Mouse (Mus musculus): ENCODE data around the gene Fgfr2. TPM values are rescaled to one million over a fixed set of nuclear protein-coding genes. Genes with fewer than 3 reads are reported as not detected.

Gene Fgfr2
- polyA plus RNA-seq, 1 experiment from 2014 or later: 92.5 TPM

DNA sequence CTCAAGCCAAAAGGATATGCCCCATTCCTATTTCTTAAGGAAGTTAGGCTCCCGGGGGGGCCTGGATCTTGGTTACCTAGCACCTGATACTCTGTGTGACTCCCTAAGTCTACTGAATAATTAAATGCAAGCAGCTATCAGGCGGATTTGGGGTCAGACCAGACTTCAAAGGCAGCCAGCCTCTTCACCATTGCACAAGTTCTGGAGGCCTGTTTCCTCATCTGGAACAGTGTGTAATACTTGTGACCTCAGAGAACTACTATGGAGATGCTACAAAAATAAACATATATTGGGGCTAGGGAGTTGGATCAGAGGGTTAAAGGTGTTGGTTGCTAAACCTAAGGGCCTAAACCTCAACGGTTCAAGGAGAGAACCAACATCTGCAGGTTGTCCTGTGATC is 2486.9 kb downstream of the Fgfr2 start:
- H3K36me3 ChIP-seq: no peaks in the 10 kb centered on the region
- H3K9me3 ChIP-seq: no peaks in the 10 kb centered on the region
- no peak overlapping the region for H3K27ac ChIP-seq
- 80% methylated on average over 3 of the region's 3 CpGs for WGBS
- no peak overlapping the region for H3K4me3 ChIP-seq
- DNase-seq (ENCODE audit: low spot score): no peak
- H3K4me1 ChIP-seq (replicated peaks): peaks cover 36% of the 10 kb centered on the region
- H3K27me3 ChIP-seq (ENCODE audit: insufficient read depth, poor library complexity, severe bottlenecking): no peaks in the 10 kb centered on the region; the same call in 1 of the 2 replicates

DNA sequence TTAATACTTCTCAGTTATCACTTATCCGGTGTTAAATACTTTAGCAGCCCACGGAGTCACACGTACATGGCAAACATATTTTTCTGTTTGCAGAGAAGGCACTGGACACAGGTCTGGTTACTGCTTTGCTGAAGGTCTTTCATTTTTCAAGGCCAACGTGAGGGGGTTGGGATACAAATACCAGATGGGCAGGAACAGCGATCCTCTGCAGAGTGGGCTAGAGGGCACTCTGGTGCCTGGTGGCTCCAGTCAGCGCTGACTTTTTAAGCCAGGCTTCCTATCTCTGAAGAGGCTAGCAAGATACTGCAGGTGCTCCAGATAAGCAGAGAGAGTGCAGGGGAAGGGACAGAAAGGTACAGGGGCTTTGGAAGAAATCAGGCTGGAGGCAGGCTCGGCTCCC is 2487.9 kb downstream of the Fgfr2 start:
- Histone ChIP-seq H3K9me3 (no peaks in the 10 kb centered on the region), H3K36me3 (no peaks in the 10 kb centered on the region), H3K27ac (no peak overlapping the region), H3K4me3 (no peak overlapping the region), H3K4me1 (replicated peaks) (peaks cover 38% of the 10 kb centered on the region), H3K27me3 (ENCODE audit: insufficient read depth, poor library complexity, severe bottlenecking) (no peaks in the 10 kb centered on the region; the same call in 1 of the 2 replicates)
- WGBS: 60% methylated on average over 7 of the region's 7 CpGs
- DNase-seq (ENCODE audit: low spot score): no peak

GRCm38 (mm10) chr7:130634259-130634871 is 2488.8 kb downstream of the Fgfr2 start:
- no peaks in the 10 kb centered on the region for H3K9me3 ChIP-seq
- DNase-seq (ENCODE audit: low spot score): no peak
- H3K4me1 ChIP-seq (replicated peaks): peaks cover 38% of the 10 kb centered on the region
- H3K4me3 ChIP-seq: no peak overlapping the region
- no peaks in the 10 kb centered on the region for H3K36me3 ChIP-seq
- WGBS: 92% methylated on average over 4 of the region's 4 CpGs
- H3K27me3 ChIP-seq (ENCODE audit: insufficient read depth, poor library complexity, severe bottlenecking): no peaks in the 10 kb centered on the region; the same call in 1 of the 2 replicates
- no peak overlapping the region for H3K27ac ChIP-seq

DNA sequence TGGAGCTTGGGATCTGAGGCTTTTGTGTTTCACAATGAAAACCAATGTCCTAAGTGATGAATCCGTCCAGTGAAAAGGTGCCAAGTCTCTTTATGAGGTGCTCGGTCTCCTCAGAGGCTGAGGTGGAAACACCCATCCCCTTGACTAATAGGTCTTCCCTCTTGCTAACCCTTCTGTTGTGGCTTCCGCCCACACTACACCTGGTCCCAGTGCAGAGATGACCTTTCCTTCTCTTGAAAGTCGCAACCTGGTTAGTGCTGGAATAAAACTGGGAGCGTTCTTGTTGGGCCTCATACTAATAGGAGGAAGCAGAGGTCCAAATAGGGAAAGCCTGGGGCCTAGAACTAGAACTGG is 2490.8 kb downstream of the Fgfr2 start:
- H3K4me1 ChIP-seq (replicated peaks): peaks cover 25% of the 10 kb centered on the region
- WGBS: 92% methylated on average over 5 of the region's 5 CpGs

DNA sequence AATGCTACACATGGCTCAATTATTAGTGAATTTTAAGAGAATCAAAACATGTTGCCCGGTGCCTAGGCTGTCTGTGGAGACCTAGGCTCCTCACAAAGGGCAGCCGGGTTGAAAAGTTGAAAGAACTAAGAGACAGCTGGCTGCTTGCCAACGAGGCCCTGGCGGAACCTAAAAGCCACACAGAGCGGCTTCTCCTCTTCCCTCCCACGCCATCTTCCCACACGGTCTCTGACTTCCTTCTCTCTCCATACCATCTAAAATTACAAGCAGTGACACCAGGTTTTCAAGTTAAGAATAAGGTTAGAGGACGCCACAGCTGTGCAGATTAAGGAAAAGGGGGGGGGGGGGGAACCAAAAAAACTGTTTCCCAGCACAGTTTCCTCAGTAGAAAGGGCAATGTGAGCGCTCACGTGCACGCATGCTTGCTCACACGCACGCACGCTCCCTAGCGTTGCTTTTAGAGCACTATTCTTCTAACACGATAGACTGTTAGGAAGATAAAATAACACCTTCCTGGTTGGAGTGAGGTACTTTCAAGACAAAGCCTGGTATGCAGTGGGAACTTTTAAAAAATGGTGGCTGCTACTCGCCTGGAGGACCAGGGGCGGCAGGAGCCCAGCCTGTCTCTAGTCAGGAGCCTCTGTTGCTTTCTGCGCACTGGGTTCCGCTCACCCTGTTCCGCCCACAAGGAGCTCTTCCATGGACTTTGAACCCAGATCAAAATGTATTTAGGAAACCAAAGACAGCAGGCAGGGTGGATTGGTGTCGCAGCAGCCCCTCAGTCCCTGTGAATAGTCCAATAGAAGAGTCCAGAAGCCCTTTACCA is 2491.4 kb downstream of the Fgfr2 start:
- DNase-seq (ENCODE audit: low spot score): no peak
- 76% methylated on average over 22 of the region's 22 CpGs for whole genome bisulfite sequencing
- H3K36me3 ChIP-seq: no peaks in the 10 kb centered on the region

More for the DNA sequence above, 2490.8 kb downstream of the Fgfr2 start:
- no peaks in the 10 kb centered on the region for H3K36me3 ChIP-seq
- H3K9me3 ChIP-seq: no peaks in the 10 kb centered on the region
- H3K4me3 ChIP-seq: no peak overlapping the region
- H3K27ac ChIP-seq: no peak overlapping the region
- no peak for DNase-seq (ENCODE audit: low spot score)
- no peaks in the 10 kb centered on the region for H3K27me3 ChIP-seq (ENCODE audit: insufficient read depth, poor library complexity, severe bottlenecking)

DNA sequence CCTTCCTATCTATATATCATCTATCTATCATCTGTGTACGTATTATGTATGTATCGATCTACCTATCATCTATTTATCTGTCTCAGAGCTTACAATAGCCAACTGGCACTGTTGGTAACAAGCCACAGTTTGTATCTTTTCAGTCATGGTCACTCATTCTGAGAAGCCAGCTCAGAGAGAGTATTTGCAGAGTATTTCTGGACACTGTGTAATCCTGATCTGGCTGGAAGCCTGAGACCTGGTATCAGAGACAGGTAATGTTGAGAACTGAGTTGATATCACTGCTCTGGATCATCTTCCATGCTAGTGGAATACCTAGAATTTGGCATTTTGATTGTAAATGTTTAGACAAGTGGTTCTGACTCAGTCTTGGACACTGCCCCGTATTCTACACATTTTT is 2492.2 kb downstream of the Fgfr2 start:
- H3K4me1 ChIP-seq (replicated peaks): peaks cover 25% of the 10 kb centered on the region
- H3K27ac ChIP-seq: peak overlapping the region; percentile 64; the same call in 1 of the 2 replicates
- WGBS: 91% methylated on average over 3 of the region's 3 CpGs
- H3K9me3 ChIP-seq: no peaks in the 10 kb centered on the region
- no peaks in the 10 kb centered on the region for H3K36me3 ChIP-seq
- DNase-seq (ENCODE audit: low spot score): no peak
- H3K27me3 ChIP-seq (ENCODE audit: insufficient read depth, poor library complexity, severe bottlenecking): 0 out of 2 replicates have a peak, but pooled peaks cover 6% of the 10 kb centered on the region
- H3K4me3 ChIP-seq: no peak overlapping the region

More for the DNA sequence above, 2491.4 kb downstream of the Fgfr2 start:
- Histone ChIP-seq H3K27me3 (ENCODE audit: insufficient read depth, poor library complexity, severe bottlenecking) (no peaks in the 10 kb centered on the region), H3K4me1 (replicated peaks) (peaks cover 25% of the 10 kb centered on the region), H3K9me3 (no peaks in the 10 kb centered on the region), H3K27ac (peak overlapping the region; percentile 64), H3K4me3 (no peak overlapping the region)

- WGBS: 87% methylated on average over 7 of the region's 7 CpGs
- H3K4me1 ChIP-seq (replicated peaks): peaks cover 18% of the 10 kb centered on the region
- no peaks in the 10 kb centered on the region for H3K36me3 ChIP-seq
- H3K27ac ChIP-seq: no peak overlapping the region
- no peak for DNase-seq (ENCODE audit: low spot score)
- H3K4me3 ChIP-seq: no peak overlapping the region
- no peaks in the 10 kb centered on the region for H3K9me3 ChIP-seq
- 0 out of 2 replicates have a peak, but pooled peaks cover 6% of the 10 kb centered on the region for H3K27me3 ChIP-seq (ENCODE audit: insufficient read depth, poor library complexity, severe bottlenecking)
Observed at GRCm38 (mm10) chr7:130629999-130630398, 2493.2 kb downstream of the Fgfr2 start.

DNA sequence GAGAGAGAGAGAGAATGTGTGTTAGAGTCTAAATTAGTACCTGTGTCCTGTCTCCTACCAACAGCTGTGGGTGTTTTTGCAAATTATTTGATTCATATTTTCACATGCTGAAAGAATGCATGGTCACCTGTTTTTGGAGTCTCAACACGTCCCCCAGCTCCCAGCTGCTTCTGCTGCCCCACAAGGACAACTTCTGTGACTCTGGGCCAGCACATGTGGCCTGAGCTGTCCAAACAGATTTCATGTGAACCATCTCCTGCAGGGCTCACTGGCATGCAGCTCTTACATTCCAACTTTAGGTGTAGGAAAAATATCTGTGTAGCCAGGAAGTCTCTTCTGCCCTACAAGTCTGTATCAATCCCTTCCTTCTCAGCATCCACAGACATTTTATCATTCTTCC is 2494.5 kb downstream of the Fgfr2 start:
- Histone ChIP-seq H3K4me1 (replicated peaks) (peaks cover 11% of the 10 kb centered on the region; the same call in 1 of the 2 replicates), H3K36me3 (no peaks in the 10 kb centered on the region), H3K27ac (no peak overlapping the region), H3K9me3 (no peaks in the 10 kb centered on the region), H3K4me3 (no peak overlapping the region), H3K27me3 (ENCODE audit: insufficient read depth, poor library complexity, severe bottlenecking) (0 out of 2 replicates have a peak, but pooled peaks cover 6% of the 10 kb centered on the region)
- WGBS: 58% methylated on average over 1 of the region's 1 CpGs
- DNase-seq (ENCODE audit: low spot score): no peak

GRCm38 (mm10) chr7:130625361-130625760 is 2497.8 kb downstream of the Fgfr2 start:
- peak overlapping the region; percentile 18; the same call in 1 of the 2 replicates for H3K27ac ChIP-seq
- 0 out of 2 replicates have a peak, but pooled peaks cover 6% of the 10 kb centered on the region for H3K27me3 ChIP-seq (ENCODE audit: insufficient read depth, poor library complexity, severe bottlenecking)
- no peaks in the 10 kb centered on the region for H3K9me3 ChIP-seq
- H3K4me1 ChIP-seq (replicated peaks): peaks cover 6% of the 10 kb centered on the region; the same call in 1 of the 2 replicates
- H3K36me3 ChIP-seq: no peaks in the 10 kb centered on the region
- H3K4me3 ChIP-seq: no peak overlapping the region
- no peak for DNase-seq (ENCODE audit: low spot score)
- 83% methylated on average over 7 of the region's 7 CpGs for WGBS

DNA sequence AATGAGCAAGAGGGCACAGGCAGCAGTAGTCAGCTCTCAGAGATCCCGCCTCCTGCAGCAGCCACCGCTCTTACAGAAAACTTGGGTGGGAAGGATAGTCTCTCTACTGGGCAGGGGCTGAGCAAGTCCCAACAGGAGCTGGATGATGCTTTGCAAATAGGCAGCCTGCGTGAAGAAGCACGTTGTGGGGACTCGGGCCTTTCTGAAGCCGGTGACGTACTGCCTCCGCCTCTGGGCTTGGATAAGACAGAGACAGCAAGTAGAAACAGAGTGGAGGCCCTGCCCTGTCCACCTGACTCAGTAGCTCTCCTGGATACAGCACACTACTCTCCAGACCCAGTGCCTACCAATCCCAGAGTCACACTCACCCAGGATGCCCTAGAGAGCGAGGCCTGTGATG is 2498.9 kb downstream of the Fgfr2 start:
- Histone ChIP-seq H3K4me3 (no peak overlapping the region), H3K36me3 (no peaks in the 10 kb centered on the region), H3K4me1 (replicated peaks) (peaks cover 6% of the 10 kb centered on the region; the same call in 1 of the 2 replicates), H3K27ac (no peak overlapping the region), H3K9me3 (no peaks in the 10 kb centered on the region), H3K27me3 (ENCODE audit: insufficient read depth, poor library complexity, severe bottlenecking) (0 out of 2 replicates have a peak, but pooled peaks cover 6% of the 10 kb centered on the region)
- WGBS: 90% methylated on average over 9 of the region's 9 CpGs
- DNase-seq (ENCODE audit: low spot score): no peak

DNA sequence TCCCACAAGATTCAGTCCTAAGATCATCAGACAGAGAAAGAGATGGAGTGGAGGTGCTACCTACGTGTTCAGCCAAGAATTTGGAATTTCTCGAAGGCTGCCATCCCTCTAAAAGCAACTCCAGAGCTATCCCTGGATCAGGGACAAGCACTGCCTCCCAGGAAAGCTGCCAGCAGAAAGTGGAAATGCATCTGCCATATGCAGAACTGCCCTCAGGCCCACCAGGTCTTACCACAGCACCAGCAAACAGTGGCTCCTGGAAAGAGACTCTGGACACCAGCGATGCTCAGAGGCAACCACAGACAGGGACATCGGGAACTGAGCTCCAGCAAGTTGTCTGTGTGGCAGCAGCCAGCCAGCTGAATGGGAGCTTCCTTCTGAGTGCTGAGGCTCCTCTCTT is 2500.8 kb downstream of the Fgfr2 start:
- 0 out of 2 replicates have a peak, but pooled peaks cover 6% of the 10 kb centered on the region for H3K27me3 ChIP-seq (ENCODE audit: insufficient read depth, poor library complexity, severe bottlenecking)
- H3K27ac ChIP-seq: no peak overlapping the region
- 89% methylated on average over 4 of the region's 4 CpGs for WGBS
- peaks cover 6% of the 10 kb centered on the region; the same call in 1 of the 2 replicates for H3K4me1 ChIP-seq (replicated peaks)
- no peaks in the 10 kb centered on the region for H3K9me3 ChIP-seq
- no peaks in the 10 kb centered on the region for H3K36me3 ChIP-seq
- H3K4me3 ChIP-seq: no peak overlapping the region
- no peak for DNase-seq (ENCODE audit: low spot score)

DNA sequence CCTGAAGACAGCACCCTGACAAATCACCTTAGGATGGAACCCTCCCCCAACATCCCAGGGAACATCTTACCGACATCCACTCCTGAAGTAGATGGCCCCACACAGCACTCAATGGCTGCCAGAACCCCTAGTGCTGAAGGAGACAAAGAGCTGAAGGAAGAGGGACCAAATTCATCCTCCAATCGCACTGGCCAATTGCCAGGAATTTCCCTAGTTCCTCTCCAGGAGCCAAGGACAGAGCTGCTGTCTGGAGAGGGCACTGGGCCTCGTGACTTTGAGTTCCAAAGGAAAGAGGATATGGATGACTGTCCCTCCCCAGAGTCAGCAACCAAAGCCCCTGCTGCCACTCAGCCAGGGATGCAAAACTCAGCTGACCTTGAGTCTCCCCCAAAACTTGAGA is 2501.2 kb downstream of the Fgfr2 start:
- Histone ChIP-seq H3K4me3 (no peak overlapping the region), H3K27me3 (ENCODE audit: insufficient read depth, poor library complexity, severe bottlenecking) (0 out of 2 replicates have a peak, but pooled peaks cover 6% of the 10 kb centered on the region), H3K27ac (0 out of 2 replicates have a peak overlapping the region, but pooled peaks have one; percentile 16), H3K36me3 (no peaks in the 10 kb centered on the region), H3K4me1 (replicated peaks) (peaks cover 6% of the 10 kb centered on the region; the same call in 1 of the 2 replicates), H3K9me3 (no peaks in the 10 kb centered on the region)
- DNase-seq (ENCODE audit: low spot score): no peak
- 67% methylated on average over 3 of the region's 3 CpGs for WGBS

- no peaks in the 10 kb centered on the region for H3K36me3 ChIP-seq
- H3K9me3 ChIP-seq: no peaks in the 10 kb centered on the region
- peaks cover 6% of the 10 kb centered on the region; the same call in 1 of the 2 replicates for H3K4me1 ChIP-seq (replicated peaks)
- no peak overlapping the region for H3K4me3 ChIP-seq
- no peak for DNase-seq (ENCODE audit: low spot score)
- H3K27ac ChIP-seq: no peak overlapping the region
- H3K27me3 ChIP-seq (ENCODE audit: insufficient read depth, poor library complexity, severe bottlenecking): no peaks in the 10 kb centered on the region
- WGBS: 95% methylated on average over 2 of the region's 2 CpGs
Observed at GRCm38 (mm10) chr7:130621068-130621467, 2502.1 kb downstream of the Fgfr2 start.

Measured in hindbrain, embryonic 10.5 days (tissue).